Mouse (Mus musculus) lung, postnatal 0 days (tissue): ENCODE data around the gene Sccpdh. TPM values are rescaled to one million over a fixed set of nuclear protein-coding genes. Genes with fewer than 3 reads are reported as not detected.

ENCODE experiments used
- ATAC-seq: fragments of 200-750 bp; cut with Nextera tagmentation; 2 replicates; pipeline ENCODE4 v1.8.0; 2017; ENCODE audit warnings: moderate library complexity
- DNase-seq: peaks from one replicate; pipeline ENCODE4 v3.0.0-alpha.2; 2016; ENCODE audit warnings: low spot score
- H3K27ac ChIP-seq: fragments of 300-500 bp; sonication (generic); 2 replicates; pipeline ENCODE4 v1.5.1; 2014; ENCODE audit warnings: antibody characterized with exemption, mild to moderate bottlenecking, low read length, mixed read lengths
- H3K27me3 ChIP-seq: fragments of 300-500 bp; sonication (generic); replicated peaks from 2 replicates; pipeline ENCODE4 v1.6.1; 2014; ENCODE audit warnings: low read length, mixed read lengths; ENCODE audit not compliant: insufficient read depth
- H3K36me3 ChIP-seq: fragments of 300-500 bp; sonication (generic); 2 replicates; pipeline ENCODE4 v1.6.1; 2014; ENCODE audit warnings: low read length, mixed read lengths; ENCODE audit not compliant: insufficient read depth
- H3K4me1 ChIP-seq: fragments of 300-500 bp; sonication (generic); 2 replicates; pipeline ENCODE4 v1.6.1; 2014; ENCODE audit warnings: antibody characterized with exemption, low read depth, low read length, mixed read lengths; ENCODE audit not compliant: insufficient read depth
- H3K4me2 ChIP-seq: fragments of 300-500 bp; sonication (generic); replicated peaks from 2 replicates; pipeline ENCODE4 v1.6.1; 2014; ENCODE audit warnings: low read depth, mild to moderate bottlenecking, low read length, moderate library complexity, mixed read lengths
- H3K4me3 ChIP-seq: fragments of 300-500 bp; sonication (generic); 2 replicates; pipeline ENCODE4 v1.5.1; 2014; ENCODE audit warnings: low read depth, low read length
- H3K9ac ChIP-seq: fragments of 300-500 bp; sonication (generic); replicated peaks from 2 replicates; pipeline ENCODE4 v1.6.1; 2014; ENCODE audit warnings: low read depth, mild to moderate bottlenecking
- H3K9me3 ChIP-seq: fragments of 300-500 bp; sonication (generic); 2 replicates; pipeline ENCODE4 v1.6.1; 2016; ENCODE audit warnings: low read length, mixed read lengths
- CTCF ChIP-seq: IDR thresholded peaks from 2 replicates; pipeline ENCODE4 v1.5.1; 2016; ENCODE audit warnings: antibody characterized with exemption, mild to moderate bottlenecking
- EP300 ChIP-seq: IDR thresholded peaks from 2 replicates; pipeline ENCODE4 v1.6.1; 2016; ENCODE audit warnings: antibody characterized with exemption, mild to moderate bottlenecking, control low read depth
- WGBS: fragments of 180-500 bp; shearing (Covaris S2); extraction: QIAGEN DNeasy Blood & Tissue Kit; methylation state at CpG from one replicate; pipeline ENCODE4 v1.1.7; 2014; 5-methylcytosine and 5-hydroxymethylcytosine counted together
- polyA plus RNA-seq: library from polyadenylated mRNA; unstranded; fragments of >200 nt; fragmentation: Nextera tagmentation; extraction: Ambion mirVana; gene quantifications from 2 replicates; pipeline ENCODE4 v1.2.1, GENCODE M21; 2015

The Sccpdh gene
- polyA plus RNA-seq, 1 experiment from 2014 or later = 54.1 TPM

GRCm38 (mm10) chr1:179629276-179629675, 38.7 kb upstream of the Sccpdh start:
- H3K4me2 ChIP-seq = no peak overlapping the region
- H3K9me3 ChIP-seq = no peaks in the 10 kb centered on the region
- peaks cover 17% of the 10 kb centered on the region; the same call in 1 of the 2 replicates for H3K36me3 ChIP-seq
- ATAC-seq (no peak), DNase-seq (no peak)
- no peak overlapping the region for H3K27ac ChIP-seq
- no peaks in the 10 kb centered on the region for H3K27me3 ChIP-seq
- H3K4me3 ChIP-seq = no peak overlapping the region
- TF ChIP-seq EP300 = no peak
- TF ChIP-seq CTCF = no peak
- no peaks in the 10 kb centered on the region for H3K4me1 ChIP-seq
- H3K9ac ChIP-seq = no peak overlapping the region
- WGBS = 81% methylated on average over 5 of the region's 5 CpGs

- ATAC-seq = no peak
- DNase-seq = no peak
- 77% methylated on average over 11 of the region's 11 CpGs for WGBS
- Histone ChIP-seq H3K27me3 (no peaks in the 10 kb centered on the region), H3K4me3 (no peak overlapping the region), H3K27ac (no peak overlapping the region), H3K36me3 (no peaks in the 10 kb centered on the region), H3K9ac (no peak overlapping the region), H3K4me1 (no peaks in the 10 kb centered on the region), H3K4me2 (no peak overlapping the region), H3K9me3 (no peaks in the 10 kb centered on the region)
- no peak for TF ChIP-seq CTCF
- TF ChIP-seq EP300 = no peak
Measured at GRCm38 (mm10) chr1:179632746-179633413, 35.1 kb upstream of the Sccpdh start.

GRCm38 (mm10) chr1:179633414-179633752, 34.6 kb upstream of the Sccpdh start:
- Histone ChIP-seq H3K36me3 (no peaks in the 10 kb centered on the region), H3K27ac (no peak overlapping the region), H3K4me3 (no peak overlapping the region), H3K9ac (no peak overlapping the region), H3K9me3 (no peaks in the 10 kb centered on the region), H3K4me2 (no peak overlapping the region), H3K4me1 (no peaks in the 10 kb centered on the region), H3K27me3 (no peaks in the 10 kb centered on the region)
- 0% methylated on average over 1 of the region's 1 CpGs for WGBS
- TF ChIP-seq CTCF = peak; percentile 72
- TF ChIP-seq EP300 = no peak
- ATAC-seq = 0 out of 2 replicates have a peak, but pooled peaks have one; percentile 8
- DNase-seq = peak; percentile 49

GRCm38 (mm10) chr1:179634159-179634558, 33.9 kb upstream of the Sccpdh start:
- DNase-seq = no peak
- H3K27me3 ChIP-seq = no peaks in the 10 kb centered on the region
- WGBS = 88% methylated on average over 3 of the region's 3 CpGs
- H3K27ac ChIP-seq = no peak overlapping the region
- TF ChIP-seq EP300 = no peak
- peak; percentile 3; the same call in 1 of the 2 replicates for TF ChIP-seq CTCF
- H3K9ac ChIP-seq = no peak overlapping the region
- no peaks in the 10 kb centered on the region for H3K9me3 ChIP-seq
- no peaks in the 10 kb centered on the region for H3K36me3 ChIP-seq
- no peak overlapping the region for H3K4me2 ChIP-seq
- no peak for ATAC-seq
- H3K4me3 ChIP-seq = no peak overlapping the region
- H3K4me1 ChIP-seq = no peaks in the 10 kb centered on the region

- no peak for ATAC-seq
Measured at GRCm38 (mm10) chr1:179642726-179643125, 25.3 kb upstream of the Sccpdh start.

GRCm38 (mm10) chr1:179644151-179644550, 23.9 kb upstream of the Sccpdh start:
- no peak for TF ChIP-seq EP300
- no peak for TF ChIP-seq CTCF
- H3K36me3 ChIP-seq = no peaks in the 10 kb centered on the region
- no peaks in the 10 kb centered on the region for H3K9me3 ChIP-seq
- no peak for DNase-seq
- 64% methylated on average over 3 of the region's 3 CpGs for WGBS
- H3K9ac ChIP-seq = no peak overlapping the region
- H3K4me3 ChIP-seq = no peak overlapping the region
- H3K4me1 ChIP-seq = no peaks in the 10 kb centered on the region
- H3K27ac ChIP-seq = no peak overlapping the region
- no peak for ATAC-seq
- H3K27me3 ChIP-seq = no peaks in the 10 kb centered on the region
- no peak overlapping the region for H3K4me2 ChIP-seq

More at GRCm38 (mm10) chr1:179642726-179643125, 25.3 kb upstream of the Sccpdh start:
- no peak overlapping the region for H3K4me3 ChIP-seq
- DNase-seq = no peak
- no peak overlapping the region for H3K4me2 ChIP-seq
- no peaks in the 10 kb centered on the region for H3K27me3 ChIP-seq
- no peak overlapping the region for H3K9ac ChIP-seq
- TF ChIP-seq CTCF (no peak), EP300 (no peak)
- no peaks in the 10 kb centered on the region for H3K4me1 ChIP-seq
- H3K36me3 ChIP-seq = no peaks in the 10 kb centered on the region
- no peaks in the 10 kb centered on the region for H3K9me3 ChIP-seq
- no peak overlapping the region for H3K27ac ChIP-seq
- WGBS = 74% methylated on average over 4 of the region's 4 CpGs
